Mouse (Mus musculus) thymus, adult 2 months (tissue): ENCODE results near the gene Prickle3.

Experiments used
- CTCF ChIP-seq: fragments of 200-500 bp; IDR thresholded peaks from 2 replicates; pipeline ENCODE4 v1.5.1; 2012; ENCODE audit warnings: mild to moderate bottlenecking, control low read depth, low read length, moderate library complexity, borderline replicate concordance; ENCODE audit not compliant: control insufficient read depth, poor library complexity, insufficient read depth; ENCODE audit errors: extremely low read depth
- POLR2A ChIP-seq: fragments of 200-500 bp; IDR thresholded peaks from 2 replicates; pipeline ENCODE4 v1.6.1; 2012; ENCODE audit warnings: mild to moderate bottlenecking, low read length, control low read depth, moderate library complexity; ENCODE audit not compliant: control insufficient read depth, poor library complexity, insufficient read depth; ENCODE audit errors: extremely low read depth

- TF ChIP-seq POLR2A (no peak), CTCF (no peak)
Measured at GRCm38 (mm10) chrX:7645349-7645748, 11.7 kb upstream of the Prickle3 start.
